Mouse (Mus musculus): ENCODE results near the gene Rasgef1a.

- TF ChIP-seq ELF1 (IDR thresholded peaks at IDR 0.05; ENCODE audit: low read depth, low read length) (no peak), CTCF (IDR thresholded peaks at IDR 0.05 in 2 of 3, conservative IDR thresholded peaks at IDR 0.05 in 1 of 3; ENCODE audit: control insufficient read depth in 1 of 3, insufficient read depth in 1 of 3, low read depth in 2 of 3, low read length in 3 of 3, poor library complexity in 1 of 3, severe bottlenecking in 1 of 3) (no peak), POLR2A (IDR thresholded peaks at IDR 0.05; ENCODE audit: control insufficient read depth in 1 of 2, insufficient read depth in 1 of 2, low read depth in 1 of 2, low read length in 2 of 2, poor library complexity in 1 of 2) (no peak), GATA1 (IDR thresholded peaks at IDR 0.05; ENCODE audit: low read depth, low read length) (no peak), NELFE (IDR thresholded peaks at IDR 0.05; ENCODE audit: low read depth, low read length) (no peak), ZC3H11A (IDR thresholded peaks at IDR 0.05; ENCODE audit: low read depth, low read length) (no peak), TAL1 (IDR thresholded peaks at IDR 0.05; ENCODE audit: low read length) (no peak), BHLHE40 (IDR thresholded peaks at IDR 0.05; ENCODE audit: borderline replicate concordance, low read depth, low read length) (no peak), NRF1 (IDR thresholded peaks at IDR 0.05; ENCODE audit: insufficient read depth, low read depth, low read length, poor library complexity, severe bottlenecking) (no peak)
Measured at GRCm38 (mm10) chr6:118027036-118027435, 15.8 kb downstream of the Rasgef1a start.
